Mouse (Mus musculus) left cerebral cortex, adult 18-20 months (tissue): ENCODE measurements around the gene Tpcn1. TPM values are rescaled to one million over a fixed set of nuclear protein-coding genes. Genes with fewer than 3 reads are reported as not detected.
A peak's percentile ranks its signal among the peaks of the same experiment; 100 is the strongest.

Experiments used
- DNase-seq, 2 experiments: peaks; one replicate each; pipeline ENCODE4 v3.0.0; 2021 to 2022; ENCODE audit warnings: low spot score in 2 of 2, mixed read lengths in 1 of 2
- total RNA-seq, 2 experiments: library from RNA; stranded (reverse); gene quantifications; 2 replicates each; pipeline ENCODE4 v1.2.3; 2021

Tpcn1 gene
- total RNA-seq, 2 experiments from 2014 or later, result 34.9 to 35.8 TPM

- peak in 1 of 2 experiments; percentile 49 for DNase-seq
Observed at GRCm38 (mm10) chr5:120560616-120561311, 27.7 kb downstream of the Tpcn1 start.

- peak in 1 of 2 experiments; percentile 50 for DNase-seq
Observed at GRCm38 (mm10) chr5:120560129-120560615, 28.3 kb downstream of the Tpcn1 start.

DNA sequence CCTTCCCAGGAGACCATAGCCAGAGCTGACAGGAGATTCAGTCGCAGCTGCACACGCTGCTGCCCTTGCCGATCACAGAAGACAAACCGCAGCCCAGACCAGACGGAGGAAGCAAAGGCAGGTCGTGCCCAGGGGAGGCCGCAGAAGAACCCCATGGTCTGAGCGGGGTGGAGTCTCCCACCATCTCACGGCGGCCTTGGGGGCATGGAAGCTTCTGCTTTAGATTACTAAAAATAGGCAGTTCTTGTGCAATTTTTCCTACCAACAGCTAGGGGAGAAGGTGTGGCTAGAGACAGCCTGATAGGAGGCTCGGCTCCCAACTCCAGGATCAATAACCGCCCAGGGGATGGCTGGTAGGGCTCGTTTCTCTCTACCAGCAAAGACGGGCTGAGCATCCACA lies 29.7 kb downstream of the Tpcn1 start:
- no peak for DNase-seq

DNA sequence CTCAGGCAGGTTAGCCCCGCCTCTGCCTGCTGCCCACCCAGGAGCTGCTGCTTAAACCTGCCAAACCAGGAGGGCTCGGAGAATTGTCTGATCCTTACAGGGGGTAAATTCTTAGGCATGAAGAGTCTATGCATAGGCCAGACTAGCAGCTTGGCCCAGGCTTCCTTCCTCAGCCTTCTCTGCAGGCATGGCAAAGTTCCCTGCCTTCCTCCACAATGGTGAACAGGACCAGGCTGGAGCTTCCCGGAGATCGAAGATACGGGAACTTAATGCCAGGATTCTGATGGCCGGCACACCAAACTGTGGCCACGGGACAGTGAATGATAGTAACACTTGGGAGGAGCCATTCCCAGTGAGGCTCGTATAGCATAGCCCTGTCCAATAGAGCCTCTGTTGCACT lies 30.4 kb downstream of the Tpcn1 start:
- DNase-seq, result no peak

DNA sequence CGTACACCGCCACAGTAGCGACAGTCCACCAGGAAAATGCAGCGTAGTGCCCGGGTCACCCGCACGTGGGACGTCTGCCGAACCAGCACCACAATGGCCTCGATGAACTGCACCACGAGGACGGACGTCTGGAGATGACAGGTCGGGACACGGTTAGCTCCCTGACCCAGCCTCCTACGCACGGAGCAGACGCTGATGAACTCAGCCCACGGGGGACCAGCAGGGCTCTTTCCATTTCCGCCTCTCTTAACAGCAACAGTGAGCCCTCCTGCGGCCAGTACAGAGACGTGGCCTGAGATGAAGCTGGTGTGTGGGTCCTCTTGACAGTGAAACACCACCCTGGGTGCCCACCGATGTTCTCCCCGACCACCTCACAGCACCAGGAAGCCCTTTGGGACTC lies 32.6 kb downstream of the Tpcn1 start:
- DNase-seq, result no peak

- DNase-seq, result no peak
Observed at GRCm38 (mm10) chr5:120550673-120551072, 37.8 kb downstream of the Tpcn1 start.

DNA sequence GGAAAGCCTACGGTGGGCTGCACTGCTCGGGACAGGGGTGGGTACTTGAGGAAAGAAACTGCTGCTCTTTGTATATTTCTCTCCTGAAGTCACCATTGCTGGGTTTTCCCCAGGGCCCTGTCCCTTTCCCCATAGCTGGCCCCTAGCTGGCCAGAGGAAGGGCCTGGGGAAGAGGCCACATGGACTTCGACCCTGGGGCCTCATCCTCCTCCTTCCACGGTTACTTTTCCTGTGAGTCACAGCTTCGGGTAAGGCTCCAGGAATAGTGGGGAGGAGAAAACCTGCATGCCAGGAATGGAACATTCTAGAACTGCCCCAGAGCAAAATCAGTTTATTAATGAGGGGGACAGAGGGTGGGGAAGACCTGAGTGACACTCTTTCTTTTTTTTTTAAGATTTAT lies 38.3 kb downstream of the Tpcn1 start:
- no peak for DNase-seq

- no peak for DNase-seq
Observed at GRCm38 (mm10) chr5:120548236-120548850, 40.1 kb downstream of the Tpcn1 start.

- no peak for DNase-seq
Observed at GRCm38 (mm10) chr5:120536632-120537031, 51.8 kb downstream of the Tpcn1 start.

DNA sequence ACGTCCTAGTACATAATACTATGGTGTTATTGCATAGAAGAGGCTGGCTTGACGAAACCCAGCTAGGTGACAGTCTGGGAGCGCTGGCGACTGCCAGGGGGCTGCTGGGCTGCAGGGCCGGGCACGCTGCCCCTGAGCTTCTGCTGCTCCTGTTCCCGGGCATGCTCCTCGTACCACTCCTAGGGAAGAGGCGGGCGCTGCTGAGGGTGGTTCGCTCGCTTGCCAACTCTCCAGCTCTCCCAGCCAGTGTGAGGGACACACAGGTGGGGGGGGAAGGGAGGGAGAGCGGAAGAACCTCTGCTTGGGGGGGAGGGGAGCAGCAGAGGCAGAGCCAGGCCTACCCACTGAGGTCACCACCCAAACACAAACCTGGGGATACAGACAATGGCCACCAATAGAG lies 52.4 kb downstream of the Tpcn1 start:
- DNase-seq, result peak; percentile 44 to 68

- DNase-seq, result no peak
Observed at GRCm38 (mm10) chr5:120534686-120535075, 53.8 kb downstream of the Tpcn1 start.

DNA sequence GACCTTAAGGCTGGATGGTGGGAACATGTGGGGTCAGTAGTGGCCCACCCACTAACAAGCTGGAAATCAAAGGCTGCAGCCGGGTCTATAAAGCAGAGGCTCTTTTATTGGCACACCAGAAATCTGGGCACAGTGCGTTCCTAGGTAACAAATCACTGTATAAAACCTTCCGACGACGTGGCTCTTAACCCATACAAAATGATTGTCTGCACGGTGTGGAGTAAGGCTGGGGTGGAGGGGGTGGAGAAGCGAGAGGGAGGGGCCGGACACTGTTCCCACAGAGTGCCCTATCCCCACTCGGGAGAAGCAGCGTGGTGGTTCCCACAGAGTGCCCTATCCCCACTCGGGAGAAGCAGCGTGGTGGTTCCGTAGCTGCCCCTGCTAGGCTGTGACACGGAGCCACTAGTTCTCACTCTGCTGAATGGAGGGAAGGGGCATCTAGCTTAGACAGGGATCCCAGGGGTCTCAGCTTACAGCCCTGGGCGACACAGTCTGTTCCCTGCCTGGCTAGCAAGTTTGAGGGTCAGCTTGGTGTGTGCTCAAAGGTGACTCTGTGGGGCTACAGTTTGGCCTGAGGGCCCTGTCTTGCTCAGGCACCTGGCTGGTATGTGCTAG lies 54.3 kb downstream of the Tpcn1 start:
- no peak for DNase-seq

- DNase-seq, result no peak
Observed at GRCm38 (mm10) chr5:120531631-120532030, 56.8 kb downstream of the Tpcn1 start.

GRCm38 (mm10) chr5:120527296-120527964 lies 61.0 kb downstream of the Tpcn1 start:
- no peak for DNase-seq

- no peak for DNase-seq
Observed at GRCm38 (mm10) chr5:120526311-120526710, 62.2 kb downstream of the Tpcn1 start.

GRCm38 (mm10) chr5:120525737-120526136 lies 62.7 kb downstream of the Tpcn1 start:
- DNase-seq, result no peak

- DNase-seq, result no peak
Observed at GRCm38 (mm10) chr5:120524736-120525135, 63.7 kb downstream of the Tpcn1 start.

DNA sequence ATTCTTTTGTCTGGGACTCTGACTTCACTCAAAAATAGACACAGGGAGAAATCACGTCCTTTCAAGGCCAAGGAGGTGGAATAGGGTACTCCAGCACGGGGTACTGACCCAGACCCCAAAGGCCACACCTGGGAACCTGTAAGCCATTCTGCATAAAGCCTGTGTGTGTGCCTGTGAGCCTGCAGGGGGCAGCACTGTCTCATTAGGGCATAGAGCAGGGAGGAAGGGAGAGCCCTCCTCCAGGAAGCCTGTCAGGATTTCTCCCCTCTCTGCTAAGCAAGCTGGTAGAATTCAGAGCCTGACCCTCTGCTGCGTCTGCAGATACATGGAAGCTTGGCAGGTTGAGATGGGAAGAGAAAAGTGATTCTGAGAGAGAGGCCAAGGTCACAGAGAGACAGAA lies 65.8 kb downstream of the Tpcn1 start:
- no peak for DNase-seq

- no peak for DNase-seq
Observed at GRCm38 (mm10) chr5:120517552-120517951, 70.9 kb downstream of the Tpcn1 start.

DNA sequence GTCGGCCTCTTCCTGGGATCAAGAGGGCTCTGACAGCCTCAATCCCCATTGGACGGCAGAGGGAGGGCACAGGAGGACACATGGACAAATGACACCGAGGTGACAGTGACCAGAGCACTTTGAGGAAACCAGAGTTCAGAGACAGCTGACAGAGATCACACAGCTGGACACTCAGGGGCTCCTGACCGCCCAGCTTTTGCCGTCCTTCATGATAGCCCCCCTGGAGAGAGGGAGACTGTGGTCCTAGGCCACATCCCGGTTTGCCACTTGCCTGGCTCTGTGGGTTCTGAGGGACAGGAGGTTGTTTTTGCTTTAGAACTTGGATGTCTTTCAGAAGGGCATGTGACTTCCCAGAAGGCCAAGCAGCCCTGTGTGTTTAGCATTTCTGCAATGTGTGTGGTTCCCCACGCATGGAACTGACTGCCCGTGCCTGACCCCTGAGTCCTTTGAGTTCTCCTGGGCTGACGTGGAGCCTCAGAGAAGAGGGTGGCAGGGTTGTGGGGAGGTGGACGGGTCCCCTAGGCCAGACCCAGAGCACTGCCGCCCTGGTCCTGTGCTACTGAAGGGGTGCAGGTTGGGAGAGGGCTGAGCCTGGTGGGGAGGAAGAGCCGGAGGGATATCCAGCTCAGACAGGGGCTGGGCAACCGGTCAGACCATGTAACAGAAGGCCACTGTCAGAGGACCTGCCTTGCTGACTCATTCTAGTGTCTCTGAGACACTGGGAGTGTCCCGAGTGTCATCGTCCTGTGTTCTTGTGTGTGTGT lies 72.1 kb downstream of the Tpcn1 start:
- no peak for DNase-seq

DNA sequence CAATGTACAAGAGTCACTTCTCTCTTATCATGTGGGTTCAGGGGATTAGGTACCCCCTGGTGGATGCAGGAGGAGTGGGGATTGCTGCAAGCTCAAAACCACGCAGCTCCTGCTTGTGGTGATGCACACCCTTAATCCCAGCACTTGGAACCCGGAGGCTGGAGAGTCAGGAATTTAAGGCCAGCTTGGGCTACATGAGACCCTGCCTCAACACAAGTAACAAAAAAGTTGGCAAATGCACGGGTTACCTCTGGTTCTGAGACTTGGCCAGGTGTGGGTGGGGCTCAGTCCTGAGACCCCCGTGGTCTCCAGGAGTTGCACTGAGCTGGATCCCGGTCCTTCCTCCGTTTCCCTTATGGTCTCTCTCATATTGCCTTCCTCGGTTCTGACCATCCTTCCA lies 73.0 kb downstream of the Tpcn1 start:
- no peak for DNase-seq
